Mouse (Mus musculus): ENCODE measurements around the gene Impg2.

- TF ChIP-seq CTCF (IDR thresholded peaks at IDR 0.05; ENCODE audit: low read depth) (no peak), EP300 (IDR thresholded peaks at IDR 0.05; ENCODE audit: low read depth) (no peak)
Measured at GRCm38 (mm10) chr16:56286076-56286475, 82.0 kb downstream of the Impg2 start.

Data from liver, postnatal 0 days (tissue).